Mouse (Mus musculus): ENCODE measurements around the gene Zfp748. TPM values are rescaled to one million over a fixed set of nuclear protein-coding genes. Genes with fewer than 3 reads are reported as not detected.

Zfp748 gene
- total and polyA plus RNA-seq, 2 experiments from 2014 or later: 3.1 to 30.1 TPM

DNA sequence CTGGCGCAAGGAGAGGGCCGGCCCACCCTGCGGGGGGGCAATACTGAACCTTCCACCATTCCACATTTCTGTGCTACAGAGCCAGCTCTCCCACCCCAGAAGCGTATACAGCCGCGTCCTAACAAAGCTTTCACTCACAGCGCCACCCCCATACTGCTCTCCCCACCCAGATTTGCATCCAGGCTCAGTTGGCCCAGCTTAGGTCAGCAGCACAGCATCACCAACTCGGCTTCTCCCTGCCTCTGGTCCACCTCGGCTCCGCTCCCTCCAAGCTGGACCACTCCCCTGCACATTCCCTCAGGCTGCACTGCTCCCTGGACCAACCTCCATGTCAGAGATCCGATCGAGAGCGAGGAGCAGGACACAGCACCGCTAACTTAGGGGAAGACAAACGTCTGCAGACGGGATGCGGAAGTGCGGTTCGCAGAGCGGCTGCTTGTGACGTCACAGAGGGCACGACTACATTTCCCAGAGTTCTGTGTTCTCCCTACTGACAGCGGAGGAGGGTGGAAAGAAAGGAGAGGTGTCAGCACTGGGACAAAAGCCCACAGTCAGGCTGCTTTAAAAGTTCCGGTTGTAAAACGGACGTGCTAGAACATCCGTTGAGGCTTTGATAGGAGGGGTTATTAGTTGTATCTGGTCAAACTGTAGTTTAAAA is 27.7 kb downstream of the Zfp748 start, which contains the start of the genes Gm26965 and Zfp87:
Gene Gm26965 (minus strand): TSS at position 399 of the 658 bp plus-strand sequence.
Gene Zfp87 (minus strand): TSS at position 425 of the 658 bp plus-strand sequence.
- H3K9ac ChIP-seq (replicated peaks; ENCODE audit: low read depth, low read length): peak within 1 kb of the TSS; percentile 64
- H3K36me3 ChIP-seq (replicated peaks; ENCODE audit: control insufficient read depth, insufficient read depth, low read length): peaks cover 6% of the 10 kb centered on the region; the same call in 1 of the 2 replicates
- peak; percentile 98 for DNase-seq (ENCODE audit: low spot score)
- peaks cover 15% of the 10 kb centered on the region for H3K4me1 ChIP-seq (ENCODE audit: control insufficient read depth, insufficient read depth)
- H3K9me3 ChIP-seq (replicated peaks; ENCODE audit: control insufficient read depth, low read length): no peaks in the 10 kb centered on the region
- H3K27me3 ChIP-seq (ENCODE audit: control insufficient read depth, insufficient read depth, low read length): no peaks in the 10 kb centered on the region
- WGBS: under 1% methylated on average over 27 of the region's 27 CpGs
- peak within 1 kb of the TSS; percentile 88 for H3K4me2 ChIP-seq (ENCODE audit: low read depth, low read length)
- peak within 1 kb of the TSS; percentile 68 for H3K4me3 ChIP-seq (ENCODE audit: low read depth, low read length)
- H3K27ac ChIP-seq (ENCODE audit: low read depth): peak within 1 kb of the TSS; percentile 62
- TF ChIP-seq EP300 (IDR thresholded peaks at IDR 0.05; ENCODE audit: low read depth) (no peak), CTCF (IDR thresholded peaks at IDR 0.05; ENCODE audit: low read depth) (no peak)
- ATAC-seq (ENCODE audit: insufficient read depth, low read depth): peak; percentile 98

DNA sequence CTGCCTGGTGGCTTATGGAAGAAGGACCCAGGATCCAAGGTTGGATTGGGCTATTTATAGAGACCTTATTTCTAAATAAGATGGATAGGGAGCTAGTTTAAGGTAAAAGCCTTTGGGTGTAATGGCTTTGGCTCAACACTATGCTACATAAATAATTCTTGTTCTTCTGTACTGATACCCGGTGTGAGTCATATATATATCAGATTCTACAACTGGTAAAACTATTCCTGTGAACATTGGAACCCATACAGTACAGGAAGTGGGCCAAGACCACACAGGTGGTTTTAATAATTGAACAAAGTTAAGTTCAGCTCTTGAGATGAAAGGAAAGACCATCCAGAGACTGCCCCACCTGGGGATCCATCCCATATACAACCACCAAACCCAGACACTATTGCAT is 52.7 kb downstream of the Zfp748 start:
- Histone ChIP-seq H3K9me3 (replicated peaks; ENCODE audit: control insufficient read depth, low read length) (no peaks in the 10 kb centered on the region), H3K4me3 (ENCODE audit: low read depth, low read length) (no peak overlapping the region), H3K36me3 (replicated peaks; ENCODE audit: control insufficient read depth, insufficient read depth, low read length) (0 out of 2 replicates have a peak, but pooled peaks cover 2% of the 10 kb centered on the region), H3K27me3 (ENCODE audit: control insufficient read depth, insufficient read depth, low read length) (no peaks in the 10 kb centered on the region), H3K4me1 (ENCODE audit: control insufficient read depth, insufficient read depth) (peaks cover 6% of the 10 kb centered on the region; the same call in 1 of the 2 replicates), H3K9ac (replicated peaks; ENCODE audit: low read depth, low read length) (no peak overlapping the region), H3K4me2 (ENCODE audit: low read depth, low read length) (no peak overlapping the region), H3K27ac (ENCODE audit: low read depth) (no peak overlapping the region)
- ATAC-seq (ENCODE audit: insufficient read depth, low read depth): no peak
- 72% methylated on average over 1 of the region's 1 CpGs for WGBS
- no peak for DNase-seq (ENCODE audit: low spot score)
- TF ChIP-seq EP300 (IDR thresholded peaks at IDR 0.05; ENCODE audit: low read depth): no peak
- TF ChIP-seq CTCF (IDR thresholded peaks at IDR 0.05; ENCODE audit: low read depth): no peak

DNA sequence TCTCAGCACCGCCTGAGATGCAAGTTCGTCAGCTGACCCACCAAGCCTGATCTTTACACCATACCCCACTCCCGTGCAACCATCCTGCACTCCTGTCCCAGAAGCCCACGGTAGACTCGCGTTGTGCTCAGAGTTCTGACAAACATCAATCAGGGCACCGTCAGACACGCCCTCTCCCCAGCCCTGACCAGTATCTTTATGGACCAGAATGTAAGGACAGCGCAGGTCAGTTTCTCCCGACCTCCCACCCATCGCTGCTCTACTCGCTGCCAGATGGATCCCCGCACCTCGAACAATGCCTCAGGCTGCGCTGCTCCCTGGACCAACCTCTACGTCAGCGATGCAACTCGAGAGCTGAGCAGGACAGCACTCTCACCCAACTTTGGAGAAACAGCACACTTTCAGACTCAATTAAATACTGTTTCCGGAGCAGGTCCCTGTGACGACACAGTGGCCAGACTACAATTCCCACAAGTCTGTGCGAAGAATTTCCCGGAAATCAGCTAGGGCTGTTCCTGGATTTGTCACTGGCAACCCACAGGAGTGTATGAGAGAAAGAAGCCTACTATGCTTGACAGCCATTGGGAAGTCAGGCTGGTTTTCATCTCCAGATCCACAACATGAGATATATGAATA is 53.4 kb downstream of the Zfp748 start, which contains the start of gene Zfp58:
Gene Zfp58 (minus strand): TSS at position 472 of the 636 bp plus-strand sequence.
- Histone ChIP-seq H3K4me3 (ENCODE audit: low read depth, low read length) (peak within 1 kb of the TSS; percentile 87), H3K36me3 (replicated peaks; ENCODE audit: control insufficient read depth, insufficient read depth, low read length) (0 out of 2 replicates have a peak, but pooled peaks cover 4% of the 10 kb centered on the region), H3K9ac (replicated peaks; ENCODE audit: low read depth, low read length) (peak within 1 kb of the TSS; percentile 60), H3K4me1 (ENCODE audit: control insufficient read depth, insufficient read depth) (peaks cover 6% of the 10 kb centered on the region; the same call in 1 of the 2 replicates), H3K27me3 (ENCODE audit: control insufficient read depth, insufficient read depth, low read length) (no peaks in the 10 kb centered on the region), H3K9me3 (replicated peaks; ENCODE audit: control insufficient read depth, low read length) (no peaks in the 10 kb centered on the region), H3K4me2 (ENCODE audit: low read depth, low read length) (peak within 1 kb of the TSS; percentile 76), H3K27ac (ENCODE audit: low read depth) (no peak within 1 kb of the TSS)
- DNase-seq (ENCODE audit: low spot score) (peak; percentile 83), ATAC-seq (ENCODE audit: insufficient read depth, low read depth) (peak; percentile 95)
- 0% methylated on average over 22 of the region's 22 CpGs for WGBS
- TF ChIP-seq CTCF (IDR thresholded peaks at IDR 0.05; ENCODE audit: low read depth) (no peak), EP300 (IDR thresholded peaks at IDR 0.05; ENCODE audit: low read depth) (no peak)

DNA sequence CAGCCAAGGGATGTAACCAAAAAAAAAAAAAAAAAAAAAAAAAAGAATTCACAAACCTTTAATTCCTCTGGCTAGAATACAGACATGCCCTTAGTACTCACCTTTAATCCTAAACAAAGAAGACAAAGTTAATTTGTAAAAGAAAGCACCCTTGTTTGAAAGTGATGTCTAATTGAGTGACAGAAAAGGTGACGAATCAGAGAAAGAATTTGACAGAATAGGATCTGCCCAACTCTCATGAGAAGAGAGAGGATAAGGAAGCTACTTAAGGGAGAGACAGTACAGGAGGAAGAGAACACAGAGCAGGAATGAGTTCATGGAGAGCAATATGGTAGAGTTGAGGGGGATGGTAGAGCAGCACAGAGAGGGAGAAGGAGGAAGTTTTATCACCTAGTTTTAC is 58.0 kb downstream of the Zfp748 start:
- WGBS: 94% methylated on average over 1 of the region's 1 CpGs
- Histone ChIP-seq H3K27ac (ENCODE audit: low read depth) (no peak overlapping the region), H3K9me3 (replicated peaks; ENCODE audit: control insufficient read depth, low read length) (peaks cover 13% of the 10 kb centered on the region), H3K4me2 (ENCODE audit: low read depth, low read length) (no peak overlapping the region), H3K36me3 (replicated peaks; ENCODE audit: control insufficient read depth, insufficient read depth, low read length) (peaks cover 43% of the 10 kb centered on the region), H3K4me3 (ENCODE audit: low read depth, low read length) (no peak overlapping the region), H3K9ac (replicated peaks; ENCODE audit: low read depth, low read length) (no peak overlapping the region), H3K4me1 (ENCODE audit: control insufficient read depth, insufficient read depth) (peaks cover 6% of the 10 kb centered on the region; the same call in 1 of the 2 replicates), H3K27me3 (ENCODE audit: control insufficient read depth, insufficient read depth, low read length) (no peaks in the 10 kb centered on the region)
- ATAC-seq (ENCODE audit: insufficient read depth, low read depth) (no peak), DNase-seq (ENCODE audit: low spot score) (no peak)
- TF ChIP-seq EP300 (IDR thresholded peaks at IDR 0.05; ENCODE audit: low read depth) (no peak), CTCF (IDR thresholded peaks at IDR 0.05; ENCODE audit: low read depth) (no peak)

Other genes with a start within 250 kb of the Zfp748 start
- not detected in 2 replicates for gene Zfp457, start 247.3 kb downstream of the Zfp748 start, total RNA-seq (2014; rRNA removed; ENCODE audit: low replicate concordance)
- gene Zfp457, start 247.3 kb downstream of the Zfp748 start, polyA plus RNA-seq (2015; fragmentation: Nextera tagmentation; extraction: Ambion mirVana): 0.86 and 1.3 TPM in 2 replicates
- 0.54 and 2.7 TPM in 2 replicates for gene Zfp595, start 221.3 kb downstream of the Zfp748 start, total RNA-seq (2014; rRNA removed; ENCODE audit: low replicate concordance)
- gene Zfp595, start 221.3 kb downstream of the Zfp748 start, polyA plus RNA-seq (2015; fragmentation: Nextera tagmentation; extraction: Ambion mirVana): 0.61 and 0.91 TPM in 2 replicates
- gene Gm28044, start 193.3 kb downstream of the Zfp748 start, total RNA-seq (2014; rRNA removed; ENCODE audit: low replicate concordance): not detected in 2 replicates
- 0.30 TPM in 1 of 2 replicates, not detected in the other for gene Gm28044, start 193.3 kb downstream of the Zfp748 start, polyA plus RNA-seq (2015; fragmentation: Nextera tagmentation; extraction: Ambion mirVana)
- 0.84 and 2.7 TPM in 2 replicates for gene Zfp953, start 193.2 kb downstream of the Zfp748 start, total RNA-seq (2014; rRNA removed; ENCODE audit: low replicate concordance)
- gene Zfp953, start 193.2 kb downstream of the Zfp748 start, polyA plus RNA-seq (2015; fragmentation: Nextera tagmentation; extraction: Ambion mirVana): 0.31 and 0.47 TPM in 2 replicates
- gene Gm28041, start 178.1 kb downstream of the Zfp748 start, total RNA-seq (2014; rRNA removed; ENCODE audit: low replicate concordance): 0.39 TPM in 1 of 2 replicates, not detected in the other
- gene Gm28041, start 178.1 kb downstream of the Zfp748 start, polyA plus RNA-seq (2015; fragmentation: Nextera tagmentation; extraction: Ambion mirVana): 0.44 and 0.57 TPM in 2 replicates
- gene Zfp456, start 178.0 kb downstream of the Zfp748 start, total RNA-seq (2014; rRNA removed; ENCODE audit: low replicate concordance): 0.70 and 7.8 TPM in 2 replicates
- gene Zfp456, start 178.0 kb downstream of the Zfp748 start, polyA plus RNA-seq (2015; fragmentation: Nextera tagmentation; extraction: Ambion mirVana): 0.53 and 0.58 TPM in 2 replicates
- gene Zfp429, start 154.0 kb downstream of the Zfp748 start, total RNA-seq (2014; rRNA removed; ENCODE audit: low replicate concordance): 0.66 and 14.2 TPM in 2 replicates
- gene Zfp429, start 154.0 kb downstream of the Zfp748 start, polyA plus RNA-seq (2015; fragmentation: Nextera tagmentation; extraction: Ambion mirVana): 3.0 and 3.4 TPM in 2 replicates
- not detected in 2 replicates for gene Zfp459, start 132.4 kb downstream of the Zfp748 start, total RNA-seq (2014; rRNA removed; ENCODE audit: low replicate concordance)
- 0.10 and 0.18 TPM in 2 replicates for gene Zfp459, start 132.4 kb downstream of the Zfp748 start, polyA plus RNA-seq (2015; fragmentation: Nextera tagmentation; extraction: Ambion mirVana)
- gene Zfp874a, start 102.2 kb downstream of the Zfp748 start, total RNA-seq (2014; rRNA removed; ENCODE audit: low replicate concordance): 0.70 and 6.4 TPM in 2 replicates
- 3.6 and 4.2 TPM in 2 replicates for gene Zfp874a, start 102.2 kb downstream of the Zfp748 start, polyA plus RNA-seq (2015; fragmentation: Nextera tagmentation; extraction: Ambion mirVana)
- gene Zfp874b, start 69.6 kb downstream of the Zfp748 start, total RNA-seq (2014; rRNA removed; ENCODE audit: low replicate concordance): 7.4 and 21.7 TPM in 2 replicates
- 1.5 and 4.3 TPM in 2 replicates for gene Zfp874b, start 69.6 kb downstream of the Zfp748 start, polyA plus RNA-seq (2015; fragmentation: Nextera tagmentation; extraction: Ambion mirVana)
- gene Zfp58, start 53.3 kb downstream of the Zfp748 start, total RNA-seq (2014; rRNA removed; ENCODE audit: low replicate concordance): 0.11 and 1.7 TPM in 2 replicates
- gene Zfp58, start 53.3 kb downstream of the Zfp748 start, polyA plus RNA-seq (2015; fragmentation: Nextera tagmentation; extraction: Ambion mirVana): 4.1 and 4.6 TPM in 2 replicates
- gene Gm26965, start 27.7 kb downstream of the Zfp748 start, total RNA-seq (2014; rRNA removed; ENCODE audit: low replicate concordance): not detected in 2 replicates
- gene Gm26965, start 27.7 kb downstream of the Zfp748 start, polyA plus RNA-seq (2015; fragmentation: Nextera tagmentation; extraction: Ambion mirVana): 0.11 TPM in 1 of 2 replicates, not detected in the other
- 7.9 and 10.7 TPM in 2 replicates for gene Zfp87, start 27.7 kb downstream of the Zfp748 start, total RNA-seq (2014; rRNA removed; ENCODE audit: low replicate concordance)
- 25.2 and 28.2 TPM in 2 replicates for gene Zfp87, start 27.7 kb downstream of the Zfp748 start, polyA plus RNA-seq (2015; fragmentation: Nextera tagmentation; extraction: Ambion mirVana)
- 3.3 and 6.8 TPM in 2 replicates for gene Zfp729b, start 55.9 kb upstream of the Zfp748 start, total RNA-seq (2014; rRNA removed; ENCODE audit: low replicate concordance)
- gene Zfp729b, start 55.9 kb upstream of the Zfp748 start, polyA plus RNA-seq (2015; fragmentation: Nextera tagmentation; extraction: Ambion mirVana): 1.7 and 1.9 TPM in 2 replicates
- gene Gm49345, start 83.9 kb upstream of the Zfp748 start, total RNA-seq (2014; rRNA removed; ENCODE audit: low replicate concordance): 1.6 TPM in 1 of 2 replicates, not detected in the other
- 0.14 TPM in 1 of 2 replicates, not detected in the other for gene Gm49345, start 83.9 kb upstream of the Zfp748 start, polyA plus RNA-seq (2015; fragmentation: Nextera tagmentation; extraction: Ambion mirVana)
- gene Zfp729a, start 84.0 kb upstream of the Zfp748 start, total RNA-seq (2014; rRNA removed; ENCODE audit: low replicate concordance): 2.5 and 2.7 TPM in 2 replicates
- 1.0 TPM in 2 replicates for gene Zfp729a, start 84.0 kb upstream of the Zfp748 start, polyA plus RNA-seq (2015; fragmentation: Nextera tagmentation; extraction: Ambion mirVana)
- 3.4 and 16.8 TPM in 2 replicates for gene Zfp738, start 133.2 kb upstream of the Zfp748 start, total RNA-seq (2014; rRNA removed; ENCODE audit: low replicate concordance)
- 4.3 and 5.0 TPM in 2 replicates for gene Zfp738, start 133.2 kb upstream of the Zfp748 start, polyA plus RNA-seq (2015; fragmentation: Nextera tagmentation; extraction: Ambion mirVana)
- gene Zfp65, start 175.3 kb upstream of the Zfp748 start, total RNA-seq (2014; rRNA removed; ENCODE audit: low replicate concordance): 1.7 and 9.4 TPM in 2 replicates
- 2.5 and 2.8 TPM in 2 replicates for gene Zfp65, start 175.3 kb upstream of the Zfp748 start, polyA plus RNA-seq (2015; fragmentation: Nextera tagmentation; extraction: Ambion mirVana)
- gene Zfp85, start 201.4 kb upstream of the Zfp748 start, total RNA-seq (2014; rRNA removed; ENCODE audit: low replicate concordance): 1.5 and 3.0 TPM in 2 replicates
- gene Zfp85, start 201.4 kb upstream of the Zfp748 start, polyA plus RNA-seq (2015; fragmentation: Nextera tagmentation; extraction: Ambion mirVana): 2.0 and 2.2 TPM in 2 replicates
- not detected in 2 replicates for gene Zfp493, start 225.9 kb upstream of the Zfp748 start, total RNA-seq (2014; rRNA removed; ENCODE audit: low replicate concordance)
- 0.25 and 0.33 TPM in 2 replicates for gene Zfp493, start 225.9 kb upstream of the Zfp748 start, polyA plus RNA-seq (2015; fragmentation: Nextera tagmentation; extraction: Ambion mirVana)